9 mouse cellular contexts compared by ENCODE assay signal in the genomic region with DNA sequence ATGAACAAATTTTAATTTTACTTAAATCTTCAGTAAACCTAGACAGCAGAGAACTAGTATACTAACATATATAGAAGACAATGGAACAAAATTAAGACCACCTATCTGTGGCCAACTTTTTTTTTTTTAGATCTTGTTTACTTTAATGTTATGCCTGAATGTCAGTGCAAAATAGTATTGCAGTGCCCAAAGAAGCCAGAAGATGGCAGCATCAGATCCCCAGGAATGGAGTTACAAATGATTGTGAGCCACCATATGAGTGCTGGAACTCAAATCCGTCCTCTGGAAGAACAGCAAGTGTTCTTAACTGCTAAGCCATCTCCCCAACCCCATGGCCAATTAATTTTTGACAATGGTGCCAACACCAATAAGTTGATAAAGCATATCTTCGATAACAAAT. TPM values are rescaled to one million over a fixed set of nuclear protein-coding genes. Genes with fewer than 3 reads are reported as not detected.
DNase-seq lines count a peak whose midpoint lies in the region; ATAC-seq and TF ChIP-seq lines count a peak whose summit lies in the region.
"Had no signal": no experiment of that assay in that cellular context is flagged by ENCODE, and none has a peak within 500 bp of the region (broad histone marks: within the 10 kb centered on the region; RNA-seq: fewer than 3 reads in every experiment).

No protein-coding gene starts in this region.

- no peak for ATAC-seq in liver, embryonic 11.5 days (replicated peaks; ENCODE audit: low FRiP score)

- H3K27ac ChIP-seq in liver, adult 2 months (replicated peaks; ENCODE audit: insufficient read depth, low read depth, low read length): no peak overlapping the region
- no peak overlapping the region for H3K27ac ChIP-seq in liver, embryonic 11.5 days (ENCODE audit: low read depth, low read length)
- H3K27ac ChIP-seq: stomach, embryonic 15.5 days had no signal

- H3K4me2 ChIP-seq in liver, embryonic 11.5 days: no peak overlapping the region
- H3K4me2 ChIP-seq: stomach, embryonic 15.5 days had no signal

- H3K79me2 ChIP-seq in liver, adult 2 months (ENCODE audit: control insufficient read depth, insufficient read depth, low read length): no peaks in the 10 kb centered on the region

- DNase-seq in adrenal gland, adult 18-20 months (ENCODE audit: low spot score in 2 of 2): peak; percentile 36 to 38
- DNase-seq in adrenal gland, postnatal 4 days (ENCODE audit: low spot score in 2 of 2): no peak
- peak; percentile 34 for DNase-seq in liver, adult 2 months (ENCODE audit: extremely low read depth, low read depth, low spot score)
- no peak for DNase-seq in liver, embryonic 11.5 days (ENCODE audit: low spot score)
- peak; percentile 20 for DNase-seq in adrenal gland, postnatal 25 days
- DNase-seq in gastrocnemius, postnatal 10 days: peak; percentile 23
- peak; percentile 20 for DNase-seq in lung, adult 2 months
- peak; percentile 56 for DNase-seq in thymus, postnatal 25 days

- no peaks in the 10 kb centered on the region for H3K36me3 ChIP-seq in liver, adult 2 months (ENCODE audit: control insufficient read depth, insufficient read depth, low read length)
- no peaks in the 10 kb centered on the region for H3K36me3 ChIP-seq in liver, embryonic 11.5 days (ENCODE audit: control insufficient read depth, insufficient read depth, low read length)
- H3K36me3 ChIP-seq: stomach, embryonic 15.5 days had no signal

- no peak overlapping the region for H3K9ac ChIP-seq in liver, adult 2 months (ENCODE audit: low read depth, low read length)
- no peak overlapping the region for H3K9ac ChIP-seq in liver, embryonic 11.5 days (ENCODE audit: low read depth, low read length)
- H3K9ac ChIP-seq: stomach, embryonic 15.5 days had no signal

- no peaks in the 10 kb centered on the region for H3K27me3 ChIP-seq in liver, adult 2 months (ENCODE audit: control insufficient read depth, insufficient read depth, low read length)
- no peaks in the 10 kb centered on the region for H3K27me3 ChIP-seq in liver, embryonic 11.5 days (replicated peaks; ENCODE audit: control insufficient read depth, insufficient read depth, low read length)
- H3K27me3 ChIP-seq: stomach, embryonic 15.5 days had no signal

- no peak for TF ChIP-seq POLR2A in liver, adult 2 months (IDR thresholded peaks at IDR 0.05; ENCODE audit: extremely low read depth, insufficient read depth, low read length)
- TF ChIP-seq POLR2A in lung, adult 2 months (IDR thresholded peaks at IDR 0.05; ENCODE audit: borderline replicate concordance, extremely low read depth, low read depth, low read length): no peak

- no peak for TF ChIP-seq CTCF in liver, adult 2 months (IDR thresholded peaks at IDR 0.05; ENCODE audit: low read depth, low read length)
- peak; percentile 18; the same call in 1 of the 2 replicates for TF ChIP-seq CTCF in lung, adult 2 months (IDR thresholded peaks at IDR 0.05; ENCODE audit: insufficient read depth, low read length)

- WGBS in liver, adult 2 months: 47% methylated on average over 2 of the region's 2 CpGs
- WGBS in liver, embryonic 11.5 days: 38% methylated on average over 2 of the region's 2 CpGs
- WGBS in lung, adult 2 months: 42% methylated on average over 2 of the region's 2 CpGs

- no peak overlapping the region for H3K4me3 ChIP-seq in liver, adult 2 months (ENCODE audit: insufficient read depth, low read depth, low read length)
- no peak overlapping the region for H3K4me3 ChIP-seq in liver, embryonic 11.5 days (ENCODE audit: low read depth, low read length)
- H3K4me3 ChIP-seq in lung, adult 2 months (replicated peaks; ENCODE audit: extremely low read depth, low read depth, low read length): no peak overlapping the region
- H3K4me3 ChIP-seq: stomach, embryonic 15.5 days had no signal

- no peaks in the 10 kb centered on the region for H3K9me3 ChIP-seq in liver, embryonic 11.5 days (ENCODE audit: control insufficient read depth, low read length)
- H3K9me3 ChIP-seq: stomach, embryonic 15.5 days had no signal

- H3K4me1 ChIP-seq in liver, adult 2 months (ENCODE audit: control insufficient read depth, insufficient read depth, low read length): no peaks in the 10 kb centered on the region
- 0 out of 2 replicates have a peak, but pooled peaks cover 2% of the 10 kb centered on the region for H3K4me1 ChIP-seq in liver, embryonic 11.5 days (replicated peaks; ENCODE audit: control insufficient read depth, insufficient read depth, low read length)
- no peaks in the 10 kb centered on the region; the same call in 1 of the 2 replicates for H3K4me1 ChIP-seq in lung, adult 2 months (ENCODE audit: control insufficient read depth, insufficient read depth, low read length)
- H3K4me1 ChIP-seq: stomach, embryonic 15.5 days had no signal

RNA-seq across cellular contexts. Expression of gene Rbbp7, which starts 40.6 kb away (rescaled TPM):
- total RNA-seq in adrenal gland, adult 18-20 months (2021): 100 to 1,000 TPM; 155 to 173 TPM
- total RNA-seq in adrenal gland, postnatal 4 days (2021): 100 to 1,000 TPM; 243 to 252 TPM
- 64.0 and 66.7 TPM in 2 replicates for total RNA-seq in liver, adult 2 months (2014; rRNA removed)
- 23.5 and 25.4 TPM in 2 replicates for polyA plus RNA-seq in liver, adult 2 months (2012; rRNA removed)
- polyA plus RNA-seq in liver, embryonic 11.5 days (2014; fragmentation: Nextera tagmentation; extraction: Ambion mirVana): 410 and 453 TPM in 2 replicates
- total RNA-seq in adrenal gland, postnatal 25 days (2021): 150 and 170 TPM in 2 replicates
- total RNA-seq in gastrocnemius, postnatal 10 days (2021): 100 to 1,000 TPM; 151 to 160 TPM
- polyA plus RNA-seq in lung, adult 2 months (2012; rRNA removed): 33.5 and 50.1 TPM in 2 replicates

Comparison
In these comparisons a context has a peak if more than half of its experiments do, and no peak if none do; other contexts are left out.
1. DNase-seq: peak in adrenal gland, adult 18-20 months (2 of 2), liver, adult 2 months (single experiment), adrenal gland, postnatal 25 days (single experiment), gastrocnemius, postnatal 10 days (single experiment), lung, adult 2 months (single experiment) and thymus, postnatal 25 days (single experiment); none in adrenal gland, postnatal 4 days (0 of 2) and liver, embryonic 11.5 days (single experiment).